Mouse (Mus musculus) brain, embryonic 14.5 days (tissue): ENCODE data around the gene Slc39a12. TPM values are rescaled to one million over a fixed set of nuclear protein-coding genes. Genes with fewer than 3 reads are reported as not detected.

Experiments
- DNase-seq: peaks from one replicate; pipeline ENCODE4 v3.0.0-alpha.2; 2011; ENCODE audit warnings: low read depth
- CTCF ChIP-seq: fragments of 200-500 bp; IDR thresholded peaks from 2 replicates; pipeline ENCODE4 v1.5.1; 2012; ENCODE audit warnings: inconsistent platforms, mild to moderate bottlenecking, moderate library complexity, borderline replicate concordance; ENCODE audit not compliant: insufficient read depth, insufficient read length; ENCODE audit errors: extremely low read depth
- POLR2A ChIP-seq: fragments of 200-500 bp; IDR thresholded peaks from 2 replicates; pipeline ENCODE4 v1.6.1; 2012; ENCODE audit warnings: mild to moderate bottlenecking, inconsistent platforms, borderline replicate concordance; ENCODE audit not compliant: poor library complexity, insufficient read depth, insufficient read length, severe bottlenecking; ENCODE audit errors: extremely low read depth
- polyA plus RNA-seq: library from polyadenylated mRNA; depleted of rRNA; stranded (reverse); fragments of >200 nt; gene quantifications from 2 replicates; pipeline ENCODE4 v1.2.3, GENCODE M21; 2012; rRNA removed

Slc39a12 gene
- polyA plus RNA-seq: 2.1 and 3.2 TPM in 2 replicates

DNA sequence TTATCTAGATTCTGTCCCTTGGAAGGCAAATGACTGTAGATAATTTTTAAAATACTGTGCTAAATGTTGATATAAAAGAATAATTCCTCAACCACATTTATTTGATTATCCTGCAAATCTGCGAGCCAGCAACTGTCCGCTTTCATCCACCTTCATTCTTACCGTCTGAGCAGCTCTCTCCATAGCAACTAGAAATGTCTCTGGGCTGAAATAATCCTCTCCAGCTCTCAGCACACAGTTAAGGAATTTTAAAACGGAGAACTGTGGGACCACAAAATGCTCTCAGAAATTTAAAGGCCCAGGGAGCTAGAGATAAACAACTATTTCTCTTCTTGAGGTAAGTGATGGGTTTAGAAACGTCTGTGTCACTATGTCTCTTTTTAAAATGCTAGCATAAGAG lies at the start of gene Slc39a12:
TSS of gene Slc39a12 (plus strand) at position 155 of the 400 bp plus-strand sequence.
- peak; percentile 57 for DNase-seq
- no peak for TF ChIP-seq POLR2A
- TF ChIP-seq CTCF: no peak

DNA sequence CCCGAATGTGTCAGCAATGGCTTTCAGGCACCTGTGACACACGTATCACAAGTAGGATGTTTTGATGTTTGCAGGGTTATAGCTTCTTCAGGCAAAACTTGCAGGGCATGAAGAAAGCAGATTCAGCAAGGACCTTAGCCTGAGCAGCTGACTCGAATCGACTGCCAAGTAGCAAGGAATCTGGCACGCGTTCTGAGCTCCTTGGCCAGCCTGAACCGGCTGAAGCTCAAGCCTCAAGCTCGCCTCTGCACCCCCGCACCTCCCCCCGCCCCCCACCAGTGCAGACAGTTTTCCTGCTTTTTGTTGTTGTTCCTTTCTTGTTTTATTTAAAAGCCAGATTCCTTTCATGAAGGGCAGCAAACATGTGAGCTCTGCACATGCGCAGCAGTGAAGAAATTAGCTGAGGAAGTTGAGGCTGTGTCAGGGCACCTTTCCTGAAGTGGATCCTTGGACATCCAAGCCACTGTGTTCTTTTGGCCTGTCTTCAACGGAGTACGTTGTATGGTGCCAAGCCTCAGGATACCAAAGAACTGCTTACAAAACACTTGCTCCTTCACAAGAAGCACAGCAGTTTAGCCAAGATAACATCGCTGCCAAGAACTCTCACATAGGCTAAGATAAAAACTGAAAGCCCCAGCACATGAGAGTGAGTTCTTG lies 46.3 kb upstream of the Slc39a12 start:
- TF ChIP-seq CTCF (no peak), POLR2A (no peak)
- DNase-seq: peak; percentile 86

GRCm38 (mm10) chr2:14342309-14342839 lies 45.7 kb upstream of the Slc39a12 start:
- no peak for DNase-seq
- TF ChIP-seq CTCF (no peak), POLR2A (no peak)

DNA sequence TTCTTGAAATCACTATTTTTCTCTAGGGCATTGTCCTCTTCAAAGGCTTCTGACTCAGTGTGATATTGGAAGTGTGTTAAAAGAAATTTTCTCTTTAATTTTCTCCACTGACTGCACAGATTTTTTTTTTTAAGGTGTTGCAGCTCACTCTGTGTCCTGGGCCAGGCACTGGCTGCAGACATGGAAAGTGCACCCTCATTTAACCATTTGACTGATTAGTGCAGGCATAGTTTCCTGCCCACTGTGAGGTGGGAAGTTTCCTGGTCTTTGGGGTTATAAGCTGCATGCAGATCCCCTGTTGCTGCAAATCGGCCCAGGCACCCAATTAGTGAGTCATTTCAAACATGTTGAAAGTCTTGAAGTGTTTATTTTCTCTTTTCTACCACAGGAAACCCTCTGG lies 740 bp downstream of the Slc39a12 start:
- no peak for DNase-seq

GRCm38 (mm10) chr2:14390900-14391299 lies 2.8 kb downstream of the Slc39a12 start:
- TF ChIP-seq POLR2A (no peak), CTCF (no peak)
- DNase-seq: peak; percentile 22

More for the DNA sequence above, 740 bp downstream of the Slc39a12 start:
- TF ChIP-seq POLR2A: no peak
- no peak for TF ChIP-seq CTCF

DNA sequence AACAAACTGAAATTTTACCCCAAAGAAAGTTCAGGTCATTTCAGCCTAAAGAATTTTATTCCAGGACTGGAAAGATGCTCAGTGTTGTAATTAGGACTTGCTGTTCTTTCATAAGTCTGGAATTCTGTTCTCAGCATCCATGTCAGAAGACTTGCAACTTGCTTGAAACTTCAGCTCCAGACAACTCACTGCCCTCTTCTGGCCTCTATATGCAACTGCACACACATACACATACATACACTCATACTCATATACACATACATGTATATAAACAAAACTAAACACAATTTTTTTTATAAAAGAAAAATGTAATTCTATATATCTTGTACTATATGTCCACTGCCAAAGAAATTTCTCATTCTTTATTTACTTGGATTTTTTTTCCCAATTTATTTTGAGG lies 14.9 kb downstream of the Slc39a12 start:
- no peak for DNase-seq
- TF ChIP-seq CTCF: no peak
- no peak for TF ChIP-seq POLR2A

- TF ChIP-seq CTCF (no peak), POLR2A (no peak)
- DNase-seq: peak; percentile 30
These were observed 40.9 kb downstream of the Slc39a12 start for GRCm38 (mm10) chr2:14428987-14429386.

DNA sequence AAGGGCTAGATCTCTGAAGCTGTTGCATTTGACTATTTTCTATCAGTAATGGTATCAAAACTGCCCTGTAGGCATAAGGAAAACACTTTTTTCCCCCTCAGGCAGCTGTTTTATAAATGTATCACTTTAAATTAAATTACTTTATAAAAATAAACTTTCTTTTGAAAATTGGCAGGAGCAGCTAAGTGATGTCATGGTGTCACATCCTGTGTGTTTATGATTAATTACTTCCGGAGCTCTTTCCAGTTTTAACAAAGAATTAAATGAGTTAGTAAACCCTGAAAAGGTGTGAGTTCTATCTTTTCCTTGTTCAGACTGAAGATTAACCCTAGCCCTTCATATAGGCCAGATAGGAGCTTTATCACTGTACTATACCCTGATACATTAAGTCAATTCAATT lies 59.2 kb downstream of the Slc39a12 start:
- no peak for DNase-seq
- no peak for TF ChIP-seq CTCF
- TF ChIP-seq POLR2A: no peak

DNA sequence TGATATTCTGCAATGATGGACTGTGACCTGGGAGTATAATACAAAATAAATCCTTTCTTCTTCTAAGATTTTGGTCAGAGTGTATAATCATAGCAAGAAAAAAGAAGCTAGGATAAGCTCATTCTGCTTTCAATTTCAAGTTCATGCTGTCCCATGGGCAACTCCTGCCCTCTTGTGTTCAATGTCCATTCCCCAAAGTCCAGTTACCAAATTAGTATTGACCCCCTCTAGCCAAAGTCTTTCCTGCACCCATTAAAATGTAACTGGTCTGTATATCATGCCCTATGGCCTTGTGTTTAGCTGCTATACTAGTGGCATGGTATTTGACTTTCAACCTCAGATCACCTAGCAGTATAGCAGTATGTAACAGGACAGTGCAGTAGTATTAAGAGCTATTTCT lies 62.8 kb downstream of the Slc39a12 start:
- no peak for DNase-seq
- no peak for TF ChIP-seq POLR2A
- no peak for TF ChIP-seq CTCF

DNA sequence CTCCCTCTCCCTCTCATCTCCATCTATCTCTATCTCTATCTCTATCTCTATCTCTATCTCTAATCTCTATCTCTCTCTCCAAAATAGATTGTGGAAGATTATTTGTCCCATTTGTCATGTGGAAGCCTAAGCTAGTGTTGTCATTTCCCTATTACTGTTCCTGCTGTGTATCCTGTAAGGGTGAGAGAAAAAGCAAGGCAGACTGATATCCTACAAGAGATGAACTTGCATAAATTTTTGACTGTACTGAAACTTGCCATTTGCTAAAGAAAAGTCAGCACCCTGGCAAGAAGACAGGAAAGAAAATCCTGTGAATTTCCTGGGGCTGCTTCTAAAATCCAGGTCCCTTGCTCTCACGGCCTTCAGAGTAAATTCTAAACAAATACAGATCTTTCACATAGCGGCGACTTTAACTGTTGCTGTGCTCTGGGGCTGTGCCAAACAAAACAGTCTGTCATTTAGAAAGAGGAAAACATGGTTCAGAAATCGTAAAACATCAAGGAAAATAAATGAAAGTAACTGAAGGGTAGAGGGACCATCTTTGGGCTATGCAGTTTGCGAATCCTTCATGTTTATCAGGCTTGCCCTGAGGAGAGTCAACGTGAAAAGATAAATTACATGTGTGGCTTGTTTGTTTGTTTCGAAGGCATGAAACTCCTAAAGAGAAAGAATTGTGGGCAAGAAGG lies 67.0 kb downstream of the Slc39a12 start:
- peak; percentile 17 for DNase-seq
- TF ChIP-seq CTCF: no peak
- TF ChIP-seq POLR2A: no peak

DNA sequence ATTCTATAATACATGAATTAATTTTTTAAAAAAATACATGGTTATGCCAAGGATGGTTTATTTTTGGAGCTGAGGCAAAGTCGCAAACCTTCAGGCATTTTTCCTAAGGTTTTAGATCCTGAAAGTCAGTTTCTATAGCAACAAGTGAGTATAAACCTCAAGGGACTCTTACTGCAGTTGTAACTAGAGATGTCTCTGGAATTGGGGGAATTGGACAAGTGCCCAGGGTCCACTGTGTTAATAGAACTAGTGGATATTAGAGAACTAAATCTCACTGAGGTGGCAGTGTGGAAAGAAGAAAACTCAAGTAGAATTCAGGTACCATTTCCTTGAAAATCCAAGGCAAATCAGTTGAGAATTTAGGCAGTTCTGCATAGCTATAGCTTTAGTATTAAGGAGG lies 76.3 kb downstream of the Slc39a12 start:
- peak; percentile 22 for DNase-seq
- no peak for TF ChIP-seq CTCF
- TF ChIP-seq POLR2A: no peak
